Mouse (Mus musculus): ENCODE measurements at regions not wholly inside any gene's neighbourhood (a gene's known extent, or its start where the extent isn't known, plus 50 kb on each side); places are given as distances from the start of the nearest gene placed in this dataset.

DNA sequence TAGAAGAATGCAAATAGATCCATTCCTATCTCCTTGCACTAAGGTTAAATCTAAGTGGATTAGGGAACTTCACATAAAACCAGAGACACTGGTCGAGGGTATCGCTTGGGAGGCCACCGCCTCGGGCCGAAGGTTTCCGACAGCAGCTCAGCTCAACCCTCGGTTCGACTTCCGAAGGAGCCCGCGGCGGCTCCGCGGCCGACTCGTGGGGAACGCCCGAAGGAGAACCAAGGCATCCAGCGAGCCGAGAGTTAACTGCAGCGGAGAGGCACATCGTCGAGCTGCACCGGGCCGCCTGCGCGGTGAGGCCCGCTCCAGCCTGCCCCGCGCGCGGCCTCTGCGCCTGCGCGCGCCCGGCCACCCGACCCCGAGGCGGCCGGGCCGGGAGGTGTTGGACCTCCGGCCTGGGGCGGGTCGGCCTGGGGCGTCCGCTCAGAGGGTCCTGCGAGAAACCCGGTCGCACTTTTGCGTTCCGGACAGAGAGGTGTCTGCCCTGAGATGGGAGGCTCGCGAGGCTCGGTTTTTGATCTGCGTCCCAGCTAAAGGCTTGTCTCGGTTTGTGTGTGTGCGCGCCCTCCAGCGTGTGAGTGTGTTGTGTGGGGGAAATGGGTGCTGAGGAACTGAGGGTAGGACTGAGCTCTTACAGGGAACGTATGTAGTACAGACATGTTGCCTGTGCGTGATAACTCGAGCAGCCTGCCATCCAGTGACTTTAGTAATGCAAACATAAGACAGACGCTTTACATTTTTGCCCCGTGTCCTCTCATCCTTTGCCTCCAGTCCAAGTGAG, 50.9 kb upstream of the Vmn2r9 start:
- DNase-seq (ENCODE audit: low spot score) = peak; percentile 0
